Mouse (Mus musculus) naive thymus-derived CD4-positive, alpha-beta T cell, adult 5 months (primary cell): ENCODE measurements around the gene Aqp3. TPM values are rescaled to one million over a fixed set of nuclear protein-coding genes. Genes with fewer than 3 reads are reported as not detected.

Experiments
- polyA plus RNA-seq: library from polyadenylated mRNA; unstranded; fragments of 100-300 nt; shearing (Covaris generic); gene quantifications from one replicate; pipeline ENCODE4 v1.2.1, GENCODE M21; 2017

Gene Aqp3
- 12.3 TPM for polyA plus RNA-seq

DNA sequence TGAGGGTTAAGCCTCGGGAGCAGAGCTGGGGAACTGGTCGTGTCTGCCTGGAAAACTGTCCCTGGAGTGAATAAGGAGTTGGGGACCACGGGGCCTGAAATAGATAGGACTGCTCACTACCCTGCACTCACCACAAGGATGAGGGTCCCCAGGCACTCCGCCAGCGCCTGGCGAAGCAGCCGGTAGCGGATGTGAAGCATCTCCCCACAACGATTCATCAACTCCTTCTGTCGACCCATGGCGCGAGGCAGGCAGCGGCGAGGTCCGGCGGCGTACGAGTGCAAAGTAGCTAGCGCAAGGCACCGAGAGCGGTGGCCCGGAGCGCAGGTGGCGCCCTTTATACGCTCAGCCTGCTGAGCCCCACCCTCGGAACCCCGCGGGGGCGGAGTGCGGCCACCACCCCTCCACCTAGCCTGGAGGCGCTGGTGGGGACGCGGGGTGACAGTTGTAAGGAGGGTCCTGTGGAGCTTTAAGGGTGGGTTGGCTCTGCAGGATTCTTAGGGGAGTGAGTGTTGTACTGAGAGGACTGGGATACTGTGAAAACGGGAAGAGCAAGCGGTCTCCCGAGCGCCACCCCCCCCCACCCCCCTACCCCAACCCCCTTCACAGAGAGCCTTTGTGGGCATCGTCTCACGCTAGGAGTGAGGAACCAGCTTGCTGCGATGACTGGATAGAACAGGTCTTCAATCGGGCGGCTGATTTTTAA is at the start of gene Aqp3:
TSS of gene Aqp3 (minus strand) at position 313 of the 706 bp plus-strand sequence.

DNA sequence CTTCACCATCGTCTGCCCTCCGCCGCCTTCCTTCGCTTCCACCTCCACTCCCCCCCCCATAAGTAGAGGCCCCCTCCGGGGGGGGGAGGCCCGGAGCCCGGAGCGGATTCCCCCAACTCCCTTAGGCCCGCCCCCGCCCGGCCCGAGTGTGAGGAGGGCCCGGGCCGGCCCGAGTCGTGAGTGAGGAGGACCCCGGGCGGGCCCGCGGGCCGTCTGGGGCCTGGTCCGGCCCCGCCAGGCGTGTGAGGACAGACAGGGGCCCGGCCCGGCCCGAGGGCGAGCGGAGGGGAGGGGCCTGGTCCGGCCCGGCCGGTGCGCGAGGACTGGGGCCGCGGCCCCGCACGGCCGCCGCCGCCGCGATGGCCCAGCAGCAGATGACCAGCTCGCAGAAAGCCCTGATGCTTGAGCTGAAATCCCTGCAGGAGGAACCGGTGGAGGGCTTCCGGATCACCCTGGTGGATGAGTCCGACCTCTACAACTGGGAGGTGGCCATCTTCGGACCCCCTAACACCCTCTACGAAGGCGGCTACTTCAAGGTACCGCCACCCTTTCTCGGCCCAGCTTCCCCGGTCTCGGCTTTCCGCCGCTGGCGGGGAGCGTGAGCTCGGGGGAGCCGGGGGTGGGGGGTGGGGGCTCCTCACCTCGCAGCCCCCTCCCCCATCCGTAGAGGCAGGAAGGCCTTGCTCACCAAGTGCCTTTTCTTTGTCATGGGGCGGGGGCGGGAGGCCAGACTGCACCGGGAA is 37.9 kb upstream of the Aqp3 start, which contains the start of gene Ube2r2:
TSS of gene Ube2r2 (plus strand) at position 33 of the 743 bp plus-strand sequence.

DNA sequence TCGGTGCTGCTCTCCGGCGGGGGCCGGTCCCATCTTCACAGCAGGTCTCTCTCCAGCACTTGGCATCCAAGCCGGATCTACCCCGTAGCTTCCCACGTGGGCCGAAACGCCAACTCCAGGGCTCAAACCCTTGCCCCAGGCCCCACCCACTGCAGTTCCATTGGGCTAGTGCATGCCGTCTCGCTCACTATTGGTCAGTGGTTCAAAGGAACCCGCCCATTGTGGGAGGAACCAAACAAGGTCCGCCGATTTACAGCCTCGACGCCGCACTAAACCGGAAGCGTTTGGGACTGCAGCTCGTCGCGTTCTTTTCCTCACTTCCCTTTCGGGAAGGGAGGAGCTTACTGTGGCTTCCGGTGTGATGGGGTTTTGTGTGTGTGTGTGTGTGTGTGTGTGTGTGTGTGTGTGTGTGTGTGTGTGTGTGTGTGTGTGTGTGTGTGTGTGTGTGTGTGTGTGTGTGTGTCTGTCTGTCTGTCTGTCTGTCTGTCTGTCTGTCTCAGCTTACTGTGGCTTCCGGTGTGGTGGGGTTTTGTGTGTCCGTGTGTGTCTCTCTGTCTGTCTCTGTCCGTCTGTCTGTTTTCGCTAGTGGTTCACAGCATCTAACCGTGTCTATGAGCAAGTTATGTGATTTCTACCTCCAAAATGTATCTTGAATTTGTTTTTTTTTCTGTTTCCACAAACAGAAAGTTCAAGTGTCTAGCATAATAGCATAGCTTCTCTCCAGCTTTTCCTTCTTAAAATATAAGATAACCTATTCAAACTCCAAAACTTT is 26.4 kb upstream of the Aqp3 start, which contains the start of gene Nol6:
TSS of gene Nol6 (minus strand) at position 276 of the 772 bp plus-strand sequence.

DNA sequence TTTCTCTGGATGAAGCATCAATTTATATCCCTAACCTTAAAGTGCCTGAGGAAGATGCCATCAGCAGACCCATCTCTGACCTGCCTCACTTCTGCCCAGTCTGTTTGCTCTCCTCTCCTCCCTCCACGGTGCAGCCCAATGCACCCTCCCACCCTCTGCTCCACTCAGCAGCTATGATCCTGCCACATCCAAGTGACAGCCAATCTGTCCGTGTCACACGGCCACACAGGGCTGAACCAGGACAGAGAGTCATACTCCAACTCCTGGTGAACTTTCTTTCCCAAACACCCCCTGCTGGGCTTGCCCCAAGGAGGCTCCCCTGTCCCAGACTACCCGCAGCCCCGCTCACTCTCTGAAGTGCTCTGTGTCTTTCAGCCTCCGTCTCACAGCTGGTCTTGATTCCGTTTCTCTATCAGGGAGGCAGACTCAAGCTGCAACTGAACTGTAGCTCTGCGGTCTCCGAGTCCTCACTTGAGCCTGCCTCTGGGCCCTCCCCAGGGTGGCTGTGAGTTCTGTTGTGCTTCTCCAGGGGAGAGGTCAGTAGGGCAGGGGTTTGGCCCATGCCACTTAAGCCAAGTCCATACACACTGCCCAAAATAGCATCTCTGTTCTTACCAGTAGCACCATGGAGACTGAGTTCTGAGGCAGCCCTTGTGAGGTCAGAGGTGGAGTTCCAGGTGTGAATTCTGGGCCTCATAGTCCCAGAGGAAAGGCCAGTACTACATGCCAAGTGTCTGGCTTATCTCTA is 50.3 kb downstream of the Aqp3 start, which contains the start of gene Aqp7:
TSS of gene Aqp7 (minus strand) at position 616 of the 748 bp plus-strand sequence.

Other genes with a start within 250 kb of the Aqp3 start
- gene B4galt1, start 244.2 kb downstream of the Aqp3 start, polyA plus RNA-seq, result 153 TPM
- not detected for gene Spink4, start 178.1 kb downstream of the Aqp3 start, polyA plus RNA-seq
- 159 TPM for gene Bag1, start 149.9 kb downstream of the Aqp3 start, polyA plus RNA-seq
- 40.6 TPM for gene Chmp5, start 149.8 kb downstream of the Aqp3 start, polyA plus RNA-seq
- gene Nfx1, start 127.3 kb downstream of the Aqp3 start, polyA plus RNA-seq, result 130 TPM
- gene Aqp7, start 50.0 kb downstream of the Aqp3 start, polyA plus RNA-seq, result not detected
- gene Nol6, start 26.3 kb upstream of the Aqp3 start, polyA plus RNA-seq, result 47.8 TPM
- gene Ube2r2, start 37.6 kb upstream of the Aqp3 start, polyA plus RNA-seq, result 131 TPM
- gene Ubap2, start 177.0 kb upstream of the Aqp3 start, polyA plus RNA-seq, result 84.1 TPM
- 63.3 TPM for gene Dcaf12, start 216.7 kb upstream of the Aqp3 start, polyA plus RNA-seq